26 mouse cellular contexts compared by ENCODE assay signal in genomic region chr7:132873043-132873442, GRCm38 (mm10). TPM values are rescaled to one million over a fixed set of nuclear protein-coding genes. Genes with fewer than 3 reads are reported as not detected.
DNase-seq lines count a peak whose midpoint lies in the region; ATAC-seq and TF ChIP-seq lines count a peak whose summit lies in the region.
"Had no signal": no experiment of that assay in that cellular context is flagged by ENCODE, and none has a peak within 500 bp of the region (broad histone marks: within the 10 kb centered on the region; RNA-seq: fewer than 3 reads in every experiment).

No protein-coding gene starts in this region.

- ATAC-seq in CD4-positive, CD25-positive, alpha-beta regulatory T cell, adult 4 months = no peak
- ATAC-seq in megakaryocyte, adult 5-6 weeks (ENCODE audit: poor library complexity, severe bottlenecking) = no peak; the same call in 1 of the 2 replicates
- ATAC-seq: activated CD4-positive, CD25-positive, alpha-beta regulatory T cell, adult 4 months; forebrain, embryonic 13.5 days; intestine, embryonic 16.5 days; lung, postnatal 0 days; midbrain, embryonic 15.5 days had no signal

- TF ChIP-seq RAD21 in MEL (IDR thresholded peaks at IDR 0.05; ENCODE audit: low read depth, low read length) = no peak

- no peak overlapping the region for H3K4me2 ChIP-seq in myocyte (ENCODE audit: low read depth)
- H3K4me2 ChIP-seq: forebrain, embryonic 13.5 days; hindbrain, embryonic 13.5 days; limb, embryonic 12.5 days; liver, embryonic 11.5 days; midbrain, embryonic 15.5 days; neural tube, embryonic 13.5 days had no signal

- H3K9me3 ChIP-seq in megakaryocyte, embryonic 14.5 days = no peaks in the 10 kb centered on the region
- H3K9me3 ChIP-seq in MEL (replicated peaks; ENCODE audit: insufficient read depth, low read length) = no peaks in the 10 kb centered on the region
- H3K9me3 ChIP-seq: forebrain, embryonic 13.5 days; hindbrain, embryonic 13.5 days; limb, embryonic 12.5 days; midbrain, embryonic 10.5 days; midbrain, embryonic 15.5 days; neural tube, embryonic 13.5 days had no signal

- H3K4me1 ChIP-seq in megakaryocyte, embryonic 14.5 days = peaks cover 82% of the 10 kb centered on the region
- H3K4me1 ChIP-seq in MEL (ENCODE audit: control insufficient read depth in 1 of 2, insufficient read depth in 2 of 2, low read length in 2 of 2) = peaks cover 0 to 2% of the 10 kb centered on the region in 2 experiments; a peak in 2 of 4 replicates
- H3K4me1 ChIP-seq: forebrain, embryonic 13.5 days; hindbrain, embryonic 13.5 days; limb, embryonic 12.5 days; midbrain, embryonic 10.5 days; midbrain, embryonic 15.5 days had no signal

- H3K36me3 ChIP-seq in megakaryocyte, embryonic 14.5 days (replicated peaks; ENCODE audit: low read length) = peaks cover 95% of the 10 kb centered on the region
- peaks cover 7 to 37% of the 10 kb centered on the region in 2 experiments for H3K36me3 ChIP-seq in MEL (ENCODE audit: control insufficient read depth in 1 of 2, insufficient read depth in 2 of 2, low read length in 2 of 2)
- H3K36me3 ChIP-seq in myocyte (ENCODE audit: control insufficient read depth, insufficient read depth) = peaks cover 49% of the 10 kb centered on the region

- no peak overlapping the region for H3K9ac ChIP-seq in MEL (ENCODE audit: control insufficient read depth, low read depth, low read length, poor library complexity, severe bottlenecking)
- H3K9ac ChIP-seq: forebrain, embryonic 13.5 days; hindbrain, embryonic 13.5 days; limb, embryonic 12.5 days; midbrain, embryonic 15.5 days; neural tube, embryonic 13.5 days had no signal

- no peak overlapping the region for H3ac ChIP-seq in myocyte (ENCODE audit: control insufficient read depth, insufficient read length)

- H3K27me3 ChIP-seq in megakaryocyte, embryonic 14.5 days (replicated peaks) = no peaks in the 10 kb centered on the region
- no peaks in the 10 kb centered on the region for H3K27me3 ChIP-seq in MEL (ENCODE audit: control insufficient read depth in 1 of 2, insufficient read depth in 2 of 2, low read length in 2 of 2)
- H3K27me3 ChIP-seq in myocyte (ENCODE audit: control insufficient read depth, insufficient read depth, insufficient read length) = no peaks in the 10 kb centered on the region
- H3K27me3 ChIP-seq: forebrain, embryonic 13.5 days; hindbrain, embryonic 13.5 days; limb, embryonic 12.5 days; midbrain, embryonic 15.5 days; neural tube, embryonic 13.5 days had no signal

- no peak for TF ChIP-seq CTCF in MEL (IDR thresholded peaks at IDR 0.05 in 2 of 3, conservative IDR thresholded peaks at IDR 0.05 in 1 of 3; ENCODE audit: control insufficient read depth in 1 of 3, insufficient read depth in 1 of 3, low read depth in 2 of 3, low read length in 3 of 3, poor library complexity in 1 of 3, severe bottlenecking in 1 of 3)

- H3K27ac ChIP-seq in MEL (ENCODE audit: control insufficient read depth, low read depth, low read length) = no peak overlapping the region
- H3K27ac ChIP-seq: forebrain, embryonic 13.5 days; hindbrain, embryonic 13.5 days; limb, embryonic 12.5 days; midbrain, embryonic 10.5 days; midbrain, embryonic 15.5 days; neural tube, embryonic 13.5 days had no signal

- H3K79me2 ChIP-seq in MEL (ENCODE audit: control insufficient read depth, insufficient read depth, low read length, poor library complexity) (no peaks in the 10 kb centered on the region; the same call in 1 of the 2 replicates), myocyte (ENCODE audit: control insufficient read depth, insufficient read depth) (peaks cover 7% of the 10 kb centered on the region)

- peak; percentile 9 for DNase-seq in CD4-positive, CD25-positive, alpha-beta regulatory T cell, adult 2 months (ENCODE audit: low read depth, low spot score)
- peak; percentile 57 for DNase-seq in MEL (ENCODE audit: low read depth, low spot score)
- no peak for DNase-seq in neural tube, embryonic 10.5 days (ENCODE audit: extremely low spot score, low spot score)
- DNase-seq in adrenal gland, postnatal 36 days = no peak
- DNase-seq: adrenal gland, adult 2 months; cerebellum, adult 8-10 months; cerebellum, postnatal 25 days; heart, postnatal 36 days; kidney, adult 8-10 months; kidney, postnatal 10 days; layer of hippocampus, adult 9-11 months; lung, postnatal 4 days had no signal

- TF ChIP-seq EP300 in MEL (IDR thresholded peaks at IDR 0.05; ENCODE audit: low read depth in 1 of 2, low read length in 2 of 2) = peak; percentile 62 to 68

- H3K4me3 ChIP-seq in megakaryocyte, embryonic 14.5 days (replicated peaks) = peak overlapping the region; percentile 62
- H3K4me3 ChIP-seq in MEL (ENCODE audit: control insufficient read depth in 1 of 2, insufficient read depth in 1 of 2, low read depth in 2 of 2, low read length in 2 of 2) = no peak overlapping the region
- H3K4me3 ChIP-seq in myocyte = no peak overlapping the region
- H3K4me3 ChIP-seq: forebrain, embryonic 13.5 days; hindbrain, embryonic 13.5 days; limb, embryonic 12.5 days; midbrain, embryonic 10.5 days; midbrain, embryonic 15.5 days; neural tube, embryonic 13.5 days had no signal

- TF ChIP-seq POLR2A in MEL (IDR thresholded peaks at IDR 0.05; ENCODE audit: control insufficient read depth in 1 of 2, insufficient read depth in 1 of 2, low read depth in 1 of 2, low read length in 2 of 2, poor library complexity in 1 of 2) (no peak), myocyte (IDR thresholded peaks at IDR 0.05; ENCODE audit: insufficient read length, low read depth) (no peak)

TF ChIP-seq in MEL, 35 proteins besides CTCF, POLR2A, EP300 and RAD21 (continues in another document):
- TF ChIP-seq ETS1 (IDR thresholded peaks at IDR 0.05; ENCODE audit: low read depth, low read length) (peak; percentile 95), TBP (IDR thresholded peaks at IDR 0.05; ENCODE audit: low read depth, low read length) (no peak), E2F4 (IDR thresholded peaks at IDR 0.05; ENCODE audit: borderline replicate concordance, low read depth, low read length) (no peak), GATA1 (IDR thresholded peaks at IDR 0.05; ENCODE audit: low read depth, low read length) (peak; percentile 68), USF1 (IDR thresholded peaks at IDR 0.05; ENCODE audit: low read depth, low read length) (no peak), GABPA (IDR thresholded peaks at IDR 0.05; ENCODE audit: low read depth, low read length) (no peak)

TF ChIP-seq in myocyte, 11 proteins besides CTCF, POLR2A, EP300 and RAD21:
- TF ChIP-seq MYOD1 (IDR thresholded peaks at IDR 0.05; ENCODE audit: control insufficient read depth in 1 of 3, insufficient read length in 2 of 3, low read depth in 2 of 3) = peak; percentile 32 to 91 (median 69)
- TF ChIP-seq SRF (IDR thresholded peaks at IDR 0.05; ENCODE audit: control insufficient read depth, insufficient read length, low read depth) = no peak
- peak in 2 of 3 experiments; percentile 48 to 84 for TF ChIP-seq MYOG (IDR thresholded peaks at IDR 0.05; ENCODE audit: control insufficient read depth in 1 of 3, insufficient read depth in 1 of 3, insufficient read length in 2 of 3, low read depth in 2 of 3)
- TF ChIP-seq TCF12 (IDR thresholded peaks at IDR 0.05; ENCODE audit: insufficient read depth, poor library complexity, severe bottlenecking) = peak; percentile 24

RNA-seq across cellular contexts. Expression of gene Abraxas2, which starts 14.0 kb away (rescaled TPM):
- 10 to 100 TPM; 35.2 to 37.9 TPM for polyA plus RNA-seq in CD4-positive, CD25-positive, alpha-beta regulatory T cell, adult 4 months (2017; shearing (Covaris generic))
- polyA plus RNA-seq in megakaryocyte, embryonic 14.5 days (2012; ENCODE audit: insufficient read depth, low replicate concordance) = 1.8 TPM in 1 of 2 replicates, not detected in the other
- total RNA-seq in megakaryocyte, adult 5-6 weeks (2015) = 49.4 and 51.6 TPM in 2 replicates
- total RNA-seq in megakaryocyte, adult 5-6 weeks (2017) = 47.6 and 48.0 TPM in 2 replicates
- 26.5 and 30.1 TPM in 2 replicates for total RNA-seq in MEL (2012; rRNA removed)
- polyA plus RNA-seq in MEL (2012; ENCODE audit: insufficient read depth in 1 of 2, insufficient read length in 2 of 2, low read depth in 1 of 2, low replicate concordance in 2 of 2, missing spikeins in 1 of 2) (10 to 100 TPM in 1 of 2 experiments, not detected in 1; 31.1 TPM), myocyte (2012; fragmentation: generic; extraction: Trizol) (20.2 TPM)
- total RNA-seq in adrenal gland, postnatal 36 days (2021) = 10 to 100 TPM; 35.8 to 36.1 TPM

RNA-seq across cellular contexts. Expression of gene Eef1akmt2, which starts 20.6 kb away (rescaled TPM):
- polyA plus RNA-seq in CD4-positive, CD25-positive, alpha-beta regulatory T cell, adult 4 months (2017; shearing (Covaris generic)) = 10 to 100 TPM; 55.3 to 58.5 TPM
- 4.8 and 8.7 TPM in 2 replicates for polyA plus RNA-seq in megakaryocyte, embryonic 14.5 days (2012; ENCODE audit: insufficient read depth, low replicate concordance)
- 24.7 and 31.9 TPM in 2 replicates for total RNA-seq in megakaryocyte, adult 5-6 weeks (2015)
- 34.9 and 35.8 TPM in 2 replicates for total RNA-seq in megakaryocyte, adult 5-6 weeks (2017)
- total RNA-seq in MEL (2012; rRNA removed) = 24.3 and 26.9 TPM in 2 replicates
- polyA plus RNA-seq in MEL (2012; ENCODE audit: insufficient read depth in 1 of 2, insufficient read length in 2 of 2, low read depth in 1 of 2, low replicate concordance in 2 of 2, missing spikeins in 1 of 2) (100 to 1,000 TPM in 1 of 2 experiments, 10 to 100 TPM in 1; 27.0 to 330 TPM), myocyte (2012; fragmentation: generic; extraction: Trizol) (10.8 TPM)
- total RNA-seq in adrenal gland, postnatal 36 days (2021) = 10 to 100 TPM; 23.8 to 30.0 TPM

RNA-seq across cellular contexts. Expression of gene Zranb1, which starts 57.9 kb away (rescaled TPM):
- 10 to 100 TPM; 11.4 to 15.4 TPM for polyA plus RNA-seq in CD4-positive, CD25-positive, alpha-beta regulatory T cell, adult 4 months (2017; shearing (Covaris generic))
- 1.8 and 5.0 TPM in 2 replicates for polyA plus RNA-seq in megakaryocyte, embryonic 14.5 days (2012; ENCODE audit: insufficient read depth, low replicate concordance)
- total RNA-seq in megakaryocyte, adult 5-6 weeks (2015) = 21.8 and 22.6 TPM in 2 replicates
- 42.3 and 47.6 TPM in 2 replicates for total RNA-seq in megakaryocyte, adult 5-6 weeks (2017)
- 18.0 and 18.5 TPM in 2 replicates for total RNA-seq in MEL (2012; rRNA removed)
- polyA plus RNA-seq in MEL (2012; ENCODE audit: insufficient read depth in 1 of 2, insufficient read length in 2 of 2, low read depth in 1 of 2, low replicate concordance in 2 of 2, missing spikeins in 1 of 2) (10 to 100 TPM in 1 of 2 experiments, not detected in 1; 17.4 TPM), myocyte (2012; fragmentation: generic; extraction: Trizol) (14.6 TPM)
- total RNA-seq in adrenal gland, postnatal 36 days (2021) = 10 to 100 TPM; 30.0 to 35.5 TPM

RNA-seq across cellular contexts. Expression of gene Fam53b, which starts 59.4 kb away (rescaled TPM):
- polyA plus RNA-seq in CD4-positive, CD25-positive, alpha-beta regulatory T cell, adult 4 months (2017; shearing (Covaris generic)) = 100 to 1,000 TPM in 1 of 2 experiments, 10 to 100 TPM in 1; 73.4 to 102 TPM
- 22.1 and 77.4 TPM in 2 replicates for polyA plus RNA-seq in megakaryocyte, embryonic 14.5 days (2012; ENCODE audit: insufficient read depth, low replicate concordance)
- 21.7 and 26.3 TPM in 2 replicates for total RNA-seq in megakaryocyte, adult 5-6 weeks (2015)
- 11.3 and 18.9 TPM in 2 replicates for total RNA-seq in megakaryocyte, adult 5-6 weeks (2017)
- total RNA-seq in MEL (2012; rRNA removed) = 7.3 and 7.9 TPM in 2 replicates
- polyA plus RNA-seq in MEL (2012; ENCODE audit: insufficient read depth in 1 of 2, insufficient read length in 2 of 2, low read depth in 1 of 2, low replicate concordance in 2 of 2, missing spikeins in 1 of 2) (10 to 100 TPM in 1 of 2 experiments, not detected in 1; 15.4 TPM), myocyte (2012; fragmentation: generic; extraction: Trizol) (26.5 TPM)
- 10 to 100 TPM; 65.9 to 94.9 TPM for total RNA-seq in adrenal gland, postnatal 36 days (2021)

Comparison
In these comparisons a context has a peak if more than half of its experiments do, and no peak if none do; other contexts are left out.
1. DNase-seq: peak in CD4-positive, CD25-positive, alpha-beta regulatory T cell, adult 2 months (single experiment) and MEL (single experiment); none in neural tube, embryonic 10.5 days (single experiment) and adrenal gland, postnatal 36 days (0 of 2).